Comparison of ENCODE assay signal across 8 mouse cellular contexts in the genomic region with DNA sequence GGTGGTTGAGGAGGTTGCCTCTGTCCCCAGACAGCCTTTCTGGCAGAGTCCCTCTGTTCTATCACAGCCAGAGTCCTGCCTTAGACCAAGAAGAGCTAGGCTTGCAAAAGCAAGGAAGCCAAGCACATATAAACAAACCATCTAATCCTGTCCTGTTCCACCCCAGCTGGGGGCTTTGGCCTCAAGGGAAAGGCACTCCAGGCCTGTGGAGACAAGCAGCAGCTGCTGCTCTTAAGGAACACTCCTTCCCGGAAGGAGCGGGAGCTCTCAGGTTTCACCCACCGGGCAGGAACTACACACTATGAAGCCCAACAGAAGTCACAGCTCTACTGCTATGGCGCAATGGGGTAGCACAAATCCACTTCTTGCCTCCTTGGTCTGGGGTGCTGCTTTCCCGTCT.
DNase-seq lines count a peak whose midpoint lies in the region; ATAC-seq and TF ChIP-seq lines count a peak whose summit lies in the region.

No protein-coding gene starts in this region.

- peaks cover 22% of the 10 kb centered on the region for H3K4me1 ChIP-seq in hindbrain, embryonic 13.5 days (replicated peaks)
- H3K4me1 ChIP-seq in lung, postnatal 0 days (ENCODE audit: insufficient read depth, low read depth, low read length): no peaks in the 10 kb centered on the region
- H3K4me1 ChIP-seq in forebrain, embryonic 15.5 days: peaks cover 14% of the 10 kb centered on the region

- WGBS in hindbrain, embryonic 13.5 days: 53% methylated on average over 5 of the region's 5 CpGs
- 9% methylated on average over 5 of the region's 5 CpGs for WGBS in lung, postnatal 0 days
- 57% methylated on average over 5 of the region's 5 CpGs for WGBS in forebrain, embryonic 15.5 days

- H3K9ac ChIP-seq in hindbrain, embryonic 13.5 days: no peak overlapping the region
- H3K9ac ChIP-seq in lung, postnatal 0 days (replicated peaks; ENCODE audit: low read depth): no peak overlapping the region
- no peak overlapping the region for H3K9ac ChIP-seq in forebrain, embryonic 15.5 days (replicated peaks)

- peak; percentile 27; the same call in 1 of the 2 replicates for TF ChIP-seq EP300 in lung, postnatal 0 days (IDR thresholded peaks at IDR 0.05)

- H3K27ac ChIP-seq in hindbrain, embryonic 13.5 days: peak overlapping the region; percentile 45
- peak overlapping the region; percentile 72 for H3K27ac ChIP-seq in lung, postnatal 0 days (ENCODE audit: low read length)
- H3K27ac ChIP-seq in forebrain, embryonic 15.5 days (replicated peaks): no peak overlapping the region

- intact Hi-C loops in left cerebral cortex, postnatal 25 days (cut with DNase I): loop anchor here (2.0 to 5.0 kb wide), 2 partner anchors 52 to 230 kb away; a partner anchor contains a TSS

- H3K4me2 ChIP-seq in hindbrain, embryonic 13.5 days: no peak overlapping the region
- no peak overlapping the region for H3K4me2 ChIP-seq in lung, postnatal 0 days (replicated peaks; ENCODE audit: low read depth, low read length)
- H3K4me2 ChIP-seq in forebrain, embryonic 15.5 days (replicated peaks): no peak overlapping the region

- H3K4me3 ChIP-seq in hindbrain, embryonic 13.5 days: no peak overlapping the region
- H3K4me3 ChIP-seq in lung, postnatal 0 days (ENCODE audit: low read depth, low read length): no peak overlapping the region
- no peak overlapping the region for H3K4me3 ChIP-seq in forebrain, embryonic 15.5 days

- no peak for TF ChIP-seq CTCF in lung, postnatal 0 days (IDR thresholded peaks at IDR 0.05)

- no peaks in the 10 kb centered on the region for H3K9me3 ChIP-seq in hindbrain, embryonic 13.5 days
- H3K9me3 ChIP-seq in lung, postnatal 0 days (ENCODE audit: low read length): no peaks in the 10 kb centered on the region
- no peaks in the 10 kb centered on the region for H3K9me3 ChIP-seq in forebrain, embryonic 15.5 days

- ATAC-seq in hindbrain, embryonic 13.5 days (ENCODE audit: low FRiP score): no peak
- ATAC-seq in lung, postnatal 0 days: peak; percentile 91
- no peak for ATAC-seq in forebrain, embryonic 15.5 days (replicated peaks)

- peak; percentile 58 for DNase-seq in urinary bladder, postnatal 14 days (ENCODE audit: low spot score)
- no peak for DNase-seq in urinary bladder, postnatal 10 days (ENCODE audit: low spot score)
- peak; percentile 91 for DNase-seq in lung, postnatal 0 days (ENCODE audit: low spot score)
- peak; percentile 36 for DNase-seq in yolk sac, embryonic 10.5 days (ENCODE audit: low spot score)
- no peak for DNase-seq in cerebellum, adult 18-20 months
- no peak for DNase-seq in left cerebral cortex, postnatal 25 days (ENCODE audit: low spot score in 2 of 2)

- no peaks in the 10 kb centered on the region for H3K36me3 ChIP-seq in hindbrain, embryonic 13.5 days
- H3K36me3 ChIP-seq in lung, postnatal 0 days (ENCODE audit: insufficient read depth, low read length): no peaks in the 10 kb centered on the region
- H3K36me3 ChIP-seq in forebrain, embryonic 15.5 days: no peaks in the 10 kb centered on the region

- no peaks in the 10 kb centered on the region for H3K27me3 ChIP-seq in hindbrain, embryonic 13.5 days
- H3K27me3 ChIP-seq in lung, postnatal 0 days (replicated peaks; ENCODE audit: insufficient read depth, low read length): no peaks in the 10 kb centered on the region
- no peaks in the 10 kb centered on the region for H3K27me3 ChIP-seq in forebrain, embryonic 15.5 days

Comparison
In these comparisons a context has a peak if more than half of its experiments do, and no peak if none do; other contexts are left out.
1. DNase-seq: peak in urinary bladder, postnatal 14 days (single experiment), lung, postnatal 0 days (single experiment) and yolk sac, embryonic 10.5 days (single experiment); none in urinary bladder, postnatal 10 days (single experiment), cerebellum, adult 18-20 months (0 of 2) and left cerebral cortex, postnatal 25 days (0 of 2).